12 mouse cellular contexts compared by ENCODE assay signal in the genomic region with DNA sequence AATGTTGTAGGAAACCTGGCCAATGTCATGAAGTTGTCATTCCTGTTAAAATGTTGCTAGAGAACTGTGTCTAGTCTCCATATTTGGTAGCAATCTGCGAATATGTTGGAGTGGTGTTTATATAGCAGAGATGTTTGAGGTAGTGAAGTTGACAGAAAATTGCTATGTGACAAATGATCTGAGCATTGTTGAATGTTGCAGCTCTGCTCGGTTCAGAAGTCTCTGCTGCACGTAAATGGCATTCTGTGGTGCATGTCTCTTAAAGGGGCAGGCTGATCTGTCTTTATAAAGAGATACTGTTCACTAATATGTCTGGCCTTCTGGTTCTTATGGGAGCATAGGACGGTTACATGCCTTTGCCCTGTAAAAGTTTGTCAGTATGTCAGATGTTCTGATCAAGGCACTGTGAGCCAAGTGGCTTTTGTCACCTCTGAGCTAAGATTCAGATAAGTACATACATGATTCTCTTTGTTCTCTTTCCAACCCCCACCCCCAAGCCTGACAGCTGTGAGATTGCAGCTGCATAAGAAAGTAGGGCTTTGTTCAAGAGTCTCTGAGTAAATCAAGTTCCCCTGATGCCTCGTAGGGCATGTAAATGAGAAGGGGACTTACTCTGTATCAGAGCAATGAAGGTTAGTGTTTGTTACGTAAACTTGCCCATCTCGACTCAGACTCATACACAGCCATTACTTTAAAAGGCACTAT.
DNase-seq lines count a peak whose midpoint lies in the region; ATAC-seq and TF ChIP-seq lines count a peak whose summit lies in the region.
"Had no signal": no experiment of that assay in that cellular context is flagged by ENCODE, and none has a peak within 500 bp of the region (broad histone marks: within the 10 kb centered on the region; RNA-seq: fewer than 3 reads in every experiment).

No protein-coding gene starts in this region.

- ATAC-seq in limb, embryonic 14.5 days (ENCODE audit: low FRiP score, low read depth): no peak; the same call in 1 of the 2 replicates
- ATAC-seq in embryonic facial prominence, embryonic 14.5 days (ENCODE audit: low read depth): peak; percentile 57; the same call in 1 of the 2 replicates
- peak; percentile 49 for ATAC-seq in intestine, postnatal 0 days
- ATAC-seq in monocyte, adult 5-6 weeks (replicated peaks; ENCODE audit: insufficient number of reproducible peaks, low FRiP score, low TSS enrichment, poor library complexity, severe bottlenecking): no peak

- H3K4me3 ChIP-seq in limb, embryonic 14.5 days (replicated peaks; ENCODE audit: low read length): no peak overlapping the region
- H3K4me3 ChIP-seq in limb, embryonic 10.5 days: no peak overlapping the region
- H3K4me3 ChIP-seq in embryonic facial prominence, embryonic 14.5 days (ENCODE audit: low read depth, low read length): no peak overlapping the region
- H3K4me3 ChIP-seq in intestine, postnatal 0 days (ENCODE audit: low read depth, low read length): no peak overlapping the region
- no peak overlapping the region for H3K4me3 ChIP-seq in small intestine, adult 2 months (ENCODE audit: low read depth, low read length)
- H3K4me3 ChIP-seq: erythroblast, embryonic 14.5 days; limb, embryonic 12.5 days; megakaryocyte, embryonic 14.5 days had no signal

- H3K36me3 ChIP-seq in limb, embryonic 14.5 days (ENCODE audit: control insufficient read depth, insufficient read depth, low read length): no peaks in the 10 kb centered on the region
- no peaks in the 10 kb centered on the region for H3K36me3 ChIP-seq in limb, embryonic 10.5 days
- H3K36me3 ChIP-seq in embryonic facial prominence, embryonic 14.5 days (ENCODE audit: control insufficient read depth, insufficient read depth, low read length): no peaks in the 10 kb centered on the region
- no peaks in the 10 kb centered on the region for H3K36me3 ChIP-seq in intestine, postnatal 0 days (ENCODE audit: control insufficient read depth, insufficient read depth)
- no peaks in the 10 kb centered on the region for H3K36me3 ChIP-seq in small intestine, adult 2 months (ENCODE audit: control insufficient read depth, insufficient read depth, low read length)
- H3K36me3 ChIP-seq: limb, embryonic 12.5 days had no signal

- no peak for TF ChIP-seq CTCF in intestine, postnatal 0 days (IDR thresholded peaks at IDR 0.05; ENCODE audit: low read depth)
- no peak for TF ChIP-seq CTCF in small intestine, adult 2 months (IDR thresholded peaks at IDR 0.05; ENCODE audit: extremely low read depth, insufficient read length, insufficient replicate concordance, low read depth, low read length)

- intact Hi-C loops in left cerebral cortex, postnatal 4 days (cut with DNase I): no loop called here

- 47% methylated on average over 7 of the region's 7 CpGs for WGBS in limb, embryonic 14.5 days
- 58% methylated on average over 7 of the region's 7 CpGs for WGBS in limb, embryonic 10.5 days
- 27% methylated on average over 7 of the region's 7 CpGs for WGBS in embryonic facial prominence, embryonic 14.5 days
- WGBS in intestine, postnatal 0 days: 25% methylated on average over 7 of the region's 7 CpGs
- 15% methylated on average over 7 of the region's 7 CpGs for WGBS in small intestine, adult 2 months

- no peak overlapping the region for H3K4me2 ChIP-seq in limb, embryonic 14.5 days (replicated peaks; ENCODE audit: low read depth, low read length, severe bottlenecking)
- H3K4me2 ChIP-seq in embryonic facial prominence, embryonic 14.5 days (ENCODE audit: low read depth, low read length): no peak overlapping the region
- no peak overlapping the region for H3K4me2 ChIP-seq in intestine, postnatal 0 days (replicated peaks; ENCODE audit: low read depth)
- H3K4me2 ChIP-seq: limb, embryonic 12.5 days had no signal

- no peaks in the 10 kb centered on the region for H3K4me1 ChIP-seq in limb, embryonic 14.5 days (ENCODE audit: control insufficient read depth, insufficient read depth, low read length)
- H3K4me1 ChIP-seq in limb, embryonic 10.5 days: no peaks in the 10 kb centered on the region
- H3K4me1 ChIP-seq in embryonic facial prominence, embryonic 14.5 days (ENCODE audit: control insufficient read depth, insufficient read depth, low read length): no peaks in the 10 kb centered on the region
- no peaks in the 10 kb centered on the region for H3K4me1 ChIP-seq in intestine, postnatal 0 days (replicated peaks; ENCODE audit: control insufficient read depth, insufficient read depth, low read length)
- peaks cover 11% of the 10 kb centered on the region; the same call in 1 of the 2 replicates for H3K4me1 ChIP-seq in small intestine, adult 2 months (ENCODE audit: control insufficient read depth, insufficient read depth, insufficient read length, low read length)
- H3K4me1 ChIP-seq: megakaryocyte, embryonic 14.5 days had no signal

- no peak overlapping the region for H3K27ac ChIP-seq in limb, embryonic 14.5 days (replicated peaks; ENCODE audit: low read depth, low read length)
- H3K27ac ChIP-seq in limb, embryonic 10.5 days: no peak overlapping the region
- no peak overlapping the region for H3K27ac ChIP-seq in embryonic facial prominence, embryonic 14.5 days (replicated peaks; ENCODE audit: low read depth, low read length)
- no peak overlapping the region for H3K27ac ChIP-seq in intestine, postnatal 0 days (ENCODE audit: low read depth, low read length)
- peak overlapping the region; percentile 35 for H3K27ac ChIP-seq in small intestine, adult 2 months (ENCODE audit: insufficient read depth, low read depth, low read length)
- H3K27ac ChIP-seq: limb, embryonic 12.5 days had no signal

- no peak overlapping the region for H3K9ac ChIP-seq in limb, embryonic 14.5 days (ENCODE audit: low read depth, low read length, severe bottlenecking)
- no peak overlapping the region for H3K9ac ChIP-seq in embryonic facial prominence, embryonic 14.5 days (ENCODE audit: low read depth, low read length)
- H3K9ac ChIP-seq in intestine, postnatal 0 days (ENCODE audit: low read depth, low read length): no peak overlapping the region
- H3K9ac ChIP-seq: limb, embryonic 12.5 days had no signal

- no peaks in the 10 kb centered on the region for H3K9me3 ChIP-seq in limb, embryonic 14.5 days (ENCODE audit: control insufficient read depth, low read length)
- no peaks in the 10 kb centered on the region for H3K9me3 ChIP-seq in limb, embryonic 10.5 days (replicated peaks)
- no peaks in the 10 kb centered on the region for H3K9me3 ChIP-seq in embryonic facial prominence, embryonic 14.5 days (ENCODE audit: control insufficient read depth, low read length)
- no peaks in the 10 kb centered on the region for H3K9me3 ChIP-seq in intestine, postnatal 0 days (ENCODE audit: control insufficient read depth)
- H3K9me3 ChIP-seq: limb, embryonic 12.5 days; megakaryocyte, embryonic 14.5 days had no signal

- H3K27me3 ChIP-seq in limb, embryonic 14.5 days (ENCODE audit: control insufficient read depth, insufficient read depth, low read length): no peaks in the 10 kb centered on the region
- H3K27me3 ChIP-seq in limb, embryonic 10.5 days (ENCODE audit: low read depth, poor library complexity, severe bottlenecking): no peaks in the 10 kb centered on the region
- no peaks in the 10 kb centered on the region for H3K27me3 ChIP-seq in embryonic facial prominence, embryonic 14.5 days (replicated peaks; ENCODE audit: control insufficient read depth, insufficient read depth, low read length)
- H3K27me3 ChIP-seq in intestine, postnatal 0 days (replicated peaks; ENCODE audit: control insufficient read depth, insufficient read depth, low read length): no peaks in the 10 kb centered on the region
- H3K27me3 ChIP-seq in small intestine, adult 2 months (ENCODE audit: control insufficient read depth, insufficient read depth, low read length): no peaks in the 10 kb centered on the region
- H3K27me3 ChIP-seq: limb, embryonic 12.5 days; megakaryocyte, embryonic 14.5 days had no signal

- no peak for TF ChIP-seq POLR2A in limb, embryonic 14.5 days (IDR thresholded peaks at IDR 0.05; ENCODE audit: borderline replicate concordance, extremely low read depth, insufficient read depth, insufficient read length)
- TF ChIP-seq POLR2A in small intestine, adult 2 months (IDR thresholded peaks at IDR 0.05; ENCODE audit: low read depth, low read length): no peak

- peak; percentile 42 for DNase-seq in limb, embryonic 14.5 days (ENCODE audit: low spot score)
- DNase-seq in limb, embryonic 10.5 days (ENCODE audit: low spot score): no peak
- DNase-seq in embryonic facial prominence, embryonic 14.5 days (ENCODE audit: low spot score): peak; percentile 72
- no peak for DNase-seq in frontal cortex, adult 2 months (ENCODE audit: extremely low spot score in 1 of 2, low spot score in 1 of 2)
- no peak for DNase-seq in left cerebral cortex, postnatal 4 days
- DNase-seq: right cerebral cortex, postnatal 4 days had no signal

Comparison
In these comparisons a context has a peak if more than half of its experiments do, and no peak if none do; other contexts are left out.
1. DNase-seq: peak in limb, embryonic 14.5 days (single experiment) and embryonic facial prominence, embryonic 14.5 days (single experiment); none in limb, embryonic 10.5 days (single experiment), frontal cortex, adult 2 months (0 of 2) and left cerebral cortex, postnatal 4 days (single experiment).
2. ATAC-seq: peak in embryonic facial prominence, embryonic 14.5 days (single experiment) and intestine, postnatal 0 days (single experiment); none in limb, embryonic 14.5 days (single experiment) and monocyte, adult 5-6 weeks (single experiment).